Mouse (Mus musculus): ENCODE measurements around the gene Ulk4. TPM values are rescaled to one million over a fixed set of nuclear protein-coding genes. Genes with fewer than 3 reads are reported as not detected.
A peak's percentile ranks its signal among the peaks of the same experiment; 100 is the strongest.

Ulk4 gene
- polyA plus RNA-seq (2014; fragmentation: Nextera tagmentation; extraction: Ambion mirVana): 134 and 136 TPM in 2 replicates

DNA sequence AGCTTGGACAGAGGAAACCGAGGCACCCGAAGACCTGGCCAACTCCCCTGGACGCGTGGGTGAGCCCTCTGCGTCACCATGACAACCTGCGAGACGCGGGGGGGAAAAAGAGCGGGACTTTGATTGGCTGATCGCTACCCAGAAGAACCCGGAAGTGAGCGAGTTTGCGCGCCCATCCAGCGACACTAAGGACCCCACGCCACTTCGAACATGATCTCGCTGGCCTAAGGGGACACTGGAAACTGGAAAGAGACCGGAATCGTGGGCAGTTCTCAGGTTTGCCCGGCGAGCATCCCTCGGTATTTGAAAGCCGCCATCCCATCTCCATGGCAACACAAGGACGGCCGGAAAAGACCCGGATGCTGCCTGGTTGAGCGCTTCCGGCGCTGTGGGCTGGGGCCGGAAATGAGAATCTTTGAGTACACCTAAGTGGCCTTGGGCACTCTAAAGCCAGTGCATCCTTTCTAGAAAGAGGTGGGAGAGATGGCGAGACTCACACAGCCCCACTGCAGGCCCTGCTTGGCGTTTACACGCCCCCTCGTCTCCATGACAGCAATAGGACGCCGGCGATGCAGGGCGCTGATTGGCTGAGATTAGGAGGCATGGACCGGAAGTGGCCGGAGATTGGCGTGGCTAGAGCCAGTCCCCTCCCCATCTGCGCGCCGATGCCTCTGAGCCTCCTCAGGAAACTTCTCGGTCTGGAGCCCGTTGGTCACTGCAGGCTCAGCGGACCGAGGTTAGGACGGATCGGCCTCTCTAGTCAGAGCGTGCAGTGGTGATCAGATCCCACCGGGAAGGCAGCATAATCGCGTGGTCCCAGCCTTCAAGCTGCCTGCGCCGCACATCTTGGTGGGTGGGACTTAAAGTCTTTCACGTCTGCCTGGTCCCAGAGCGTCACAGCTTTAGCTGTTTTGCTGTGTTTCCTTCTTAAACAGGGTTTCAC lies at the start of gene Ulk4:
TSS of gene Ulk4 (minus strand) at position 80 of the 943 bp plus-strand sequence.
- ATAC-seq (ENCODE audit: insufficient number of reproducible peaks, insufficient read depth, low FRiP score, low read depth): peak; percentile 96
- H3K27ac ChIP-seq (ENCODE audit: low read length): peak within 1 kb of the TSS; percentile 72; the same call in 1 of the 2 replicates
- H3K4me3 ChIP-seq (ENCODE audit: low read depth, low read length): peak within 1 kb of the TSS; percentile 67
- peaks cover 1% of the 10 kb centered on the region; the same call in 1 of the 2 replicates for H3K9me3 ChIP-seq (ENCODE audit: control insufficient read depth, low read depth, low read length)
- no peaks in the 10 kb centered on the region for H3K4me1 ChIP-seq (ENCODE audit: control insufficient read depth, insufficient read depth, low read length)
- H3K9ac ChIP-seq (replicated peaks; ENCODE audit: low read depth, low read length): peak within 1 kb of the TSS; percentile 52
- no peaks in the 10 kb centered on the region for H3K36me3 ChIP-seq (ENCODE audit: control insufficient read depth, insufficient read depth, low read length)
- no peaks in the 10 kb centered on the region for H3K27me3 ChIP-seq (ENCODE audit: control insufficient read depth, insufficient read depth, low read length)
- H3K4me2 ChIP-seq (replicated peaks; ENCODE audit: low read depth, low read length): peak within 1 kb of the TSS; percentile 54
- WGBS: under 1% methylated on average over 59 of the region's 59 CpGs

GRCm38 (mm10) chr9:121322034-121322433 lies 45.0 kb upstream of the Ulk4 start:
- H3K4me3 ChIP-seq (ENCODE audit: low read depth, low read length): no peak overlapping the region
- no peaks in the 10 kb centered on the region; the same call in none of the 2 replicates for H3K4me1 ChIP-seq (ENCODE audit: control insufficient read depth, insufficient read depth, low read length)
- ATAC-seq (ENCODE audit: insufficient number of reproducible peaks, insufficient read depth, low FRiP score, low read depth): no peak
- WGBS: 96% methylated on average over 14 of the region's 14 CpGs
- H3K27ac ChIP-seq (ENCODE audit: low read length): no peak overlapping the region
- no peak overlapping the region for H3K9ac ChIP-seq (replicated peaks; ENCODE audit: low read depth, low read length)
- H3K36me3 ChIP-seq (ENCODE audit: control insufficient read depth, insufficient read depth, low read length): no peaks in the 10 kb centered on the region
- no peak overlapping the region for H3K4me2 ChIP-seq (replicated peaks; ENCODE audit: low read depth, low read length)
- no peaks in the 10 kb centered on the region for H3K27me3 ChIP-seq (ENCODE audit: control insufficient read depth, insufficient read depth, low read length)
- no peaks in the 10 kb centered on the region for H3K9me3 ChIP-seq (ENCODE audit: control insufficient read depth, low read depth, low read length)

DNA sequence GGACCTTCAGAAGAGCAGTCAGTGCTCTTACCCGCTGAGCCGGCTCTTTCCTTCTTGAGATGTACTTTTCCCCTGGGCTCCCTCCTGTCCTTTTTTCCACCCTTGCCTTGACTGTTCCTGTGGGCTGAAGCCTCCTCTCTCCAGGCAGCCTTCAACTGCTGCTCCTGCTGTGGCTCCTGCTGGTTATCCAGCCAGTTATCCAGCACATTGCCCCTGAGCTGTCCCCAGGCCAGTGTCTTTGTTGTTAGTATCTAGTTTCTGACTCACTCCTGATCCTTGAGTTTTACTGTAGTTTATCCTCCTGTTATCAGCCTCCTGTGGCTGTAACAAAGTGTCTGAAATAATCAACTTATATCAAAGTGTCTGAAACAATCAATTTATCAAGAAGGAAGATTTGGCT lies 44.1 kb upstream of the Ulk4 start:
- no peak overlapping the region for H3K4me3 ChIP-seq (ENCODE audit: low read depth, low read length)
- H3K27me3 ChIP-seq (ENCODE audit: control insufficient read depth, insufficient read depth, low read length): no peaks in the 10 kb centered on the region
- WGBS: 90% methylated on average over 2 of the region's 2 CpGs
- no peaks in the 10 kb centered on the region for H3K9me3 ChIP-seq (ENCODE audit: control insufficient read depth, low read depth, low read length)
- H3K36me3 ChIP-seq (ENCODE audit: control insufficient read depth, insufficient read depth, low read length): no peaks in the 10 kb centered on the region
- no peaks in the 10 kb centered on the region; the same call in none of the 2 replicates for H3K4me1 ChIP-seq (ENCODE audit: control insufficient read depth, insufficient read depth, low read length)
- H3K27ac ChIP-seq (ENCODE audit: low read length): no peak overlapping the region
- no peak overlapping the region for H3K4me2 ChIP-seq (replicated peaks; ENCODE audit: low read depth, low read length)
- no peak for ATAC-seq (ENCODE audit: insufficient number of reproducible peaks, insufficient read depth, low FRiP score, low read depth)
- H3K9ac ChIP-seq (replicated peaks; ENCODE audit: low read depth, low read length): no peak overlapping the region

DNA sequence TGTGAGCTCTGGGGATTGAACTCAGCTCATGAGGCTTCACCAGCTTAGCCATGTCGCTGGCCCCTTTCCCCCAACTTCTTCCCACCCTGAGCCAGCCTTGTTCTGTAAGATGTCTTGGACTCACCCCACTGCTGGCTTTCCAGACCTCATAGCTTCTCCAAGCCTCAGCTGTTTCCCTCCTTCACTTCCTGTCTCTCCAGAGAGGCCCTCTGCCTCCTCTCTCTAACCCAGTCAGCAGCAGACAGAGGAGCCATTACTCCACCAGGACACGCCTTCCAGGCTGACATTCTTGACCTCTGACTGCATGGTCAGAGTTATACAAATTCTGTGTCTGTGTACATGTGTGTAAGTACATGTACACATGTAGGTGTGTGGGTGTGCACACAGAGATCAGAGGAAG lies 43.4 kb upstream of the Ulk4 start:
- H3K4me2 ChIP-seq (replicated peaks; ENCODE audit: low read depth, low read length): no peak overlapping the region
- ATAC-seq (ENCODE audit: insufficient number of reproducible peaks, insufficient read depth, low FRiP score, low read depth): no peak

DNA sequence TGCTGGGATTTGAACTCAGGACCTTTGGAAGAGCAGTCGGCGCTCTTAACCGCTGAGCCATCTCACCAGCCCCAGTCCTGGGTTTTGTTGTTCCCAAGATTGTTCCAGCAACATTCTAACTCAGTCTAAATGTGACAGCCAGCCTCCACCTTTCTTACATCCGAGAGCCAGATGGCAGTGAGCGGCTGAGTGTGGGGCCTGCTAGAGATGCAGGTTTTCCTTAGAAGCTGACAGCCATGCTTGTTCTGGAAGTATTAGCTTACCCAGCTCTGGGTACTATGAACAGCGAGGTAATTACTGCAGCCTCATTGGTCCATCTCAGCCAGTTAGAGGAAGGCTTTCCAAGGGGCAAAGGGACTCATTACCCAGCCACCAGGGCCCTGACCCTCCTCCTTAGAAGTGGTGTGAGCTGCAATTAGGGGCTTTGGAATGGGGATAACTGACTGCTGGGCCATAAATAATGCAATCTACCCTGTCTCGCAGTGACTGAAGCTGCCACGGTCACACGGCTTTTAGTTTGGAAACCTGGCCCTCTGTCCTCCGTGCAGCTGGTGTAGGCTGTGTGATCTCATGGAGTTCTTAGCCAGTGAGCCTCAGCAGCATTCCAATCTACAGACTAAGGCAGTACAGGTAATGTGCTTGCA lies 42.4 kb upstream of the Ulk4 start:
- Histone ChIP-seq H3K36me3 (ENCODE audit: control insufficient read depth, insufficient read depth, low read length) (no peaks in the 10 kb centered on the region), H3K4me1 (ENCODE audit: control insufficient read depth, insufficient read depth, low read length) (peaks cover 12% of the 10 kb centered on the region), H3K4me2 (replicated peaks; ENCODE audit: low read depth, low read length) (no peak overlapping the region), H3K9me3 (ENCODE audit: control insufficient read depth, low read depth, low read length) (no peaks in the 10 kb centered on the region), H3K27ac (ENCODE audit: low read length) (no peak overlapping the region), H3K9ac (replicated peaks; ENCODE audit: low read depth, low read length) (no peak overlapping the region), H3K4me3 (ENCODE audit: low read depth, low read length) (no peak overlapping the region), H3K27me3 (ENCODE audit: control insufficient read depth, insufficient read depth, low read length) (no peaks in the 10 kb centered on the region)
- ATAC-seq (ENCODE audit: insufficient number of reproducible peaks, insufficient read depth, low FRiP score, low read depth): no peak
- WGBS: 70% methylated on average over 10 of the region's 10 CpGs

More for the DNA sequence above, 43.4 kb upstream of the Ulk4 start:
- 71% methylated on average over 2 of the region's 2 CpGs for WGBS
- Histone ChIP-seq H3K27me3 (ENCODE audit: control insufficient read depth, insufficient read depth, low read length) (no peaks in the 10 kb centered on the region), H3K36me3 (ENCODE audit: control insufficient read depth, insufficient read depth, low read length) (no peaks in the 10 kb centered on the region), H3K4me1 (ENCODE audit: control insufficient read depth, insufficient read depth, low read length) (peaks cover 2% of the 10 kb centered on the region), H3K27ac (ENCODE audit: low read length) (no peak overlapping the region), H3K4me3 (ENCODE audit: low read depth, low read length) (no peak overlapping the region), H3K9me3 (ENCODE audit: control insufficient read depth, low read depth, low read length) (no peaks in the 10 kb centered on the region), H3K9ac (replicated peaks; ENCODE audit: low read depth, low read length) (no peak overlapping the region)

- H3K4me2 ChIP-seq (replicated peaks; ENCODE audit: low read depth, low read length): no peak overlapping the region
- H3K4me3 ChIP-seq (ENCODE audit: low read depth, low read length): no peak overlapping the region
- no peaks in the 10 kb centered on the region for H3K36me3 ChIP-seq (ENCODE audit: control insufficient read depth, insufficient read depth, low read length)
- H3K9ac ChIP-seq (replicated peaks; ENCODE audit: low read depth, low read length): no peak overlapping the region
- peak overlapping the region; percentile 10; the same call in 1 of the 2 replicates for H3K27ac ChIP-seq (ENCODE audit: low read length)
- peaks cover 26% of the 10 kb centered on the region for H3K4me1 ChIP-seq (ENCODE audit: control insufficient read depth, insufficient read depth, low read length)
- H3K27me3 ChIP-seq (ENCODE audit: control insufficient read depth, insufficient read depth, low read length): no peaks in the 10 kb centered on the region
- no peak for ATAC-seq (ENCODE audit: insufficient number of reproducible peaks, insufficient read depth, low FRiP score, low read depth)
- H3K9me3 ChIP-seq (ENCODE audit: control insufficient read depth, low read depth, low read length): no peaks in the 10 kb centered on the region
- 62% methylated on average over 12 of the region's 12 CpGs for WGBS
These were observed 39.8 kb upstream of the Ulk4 start for GRCm38 (mm10) chr9:121316621-121317405.

DNA sequence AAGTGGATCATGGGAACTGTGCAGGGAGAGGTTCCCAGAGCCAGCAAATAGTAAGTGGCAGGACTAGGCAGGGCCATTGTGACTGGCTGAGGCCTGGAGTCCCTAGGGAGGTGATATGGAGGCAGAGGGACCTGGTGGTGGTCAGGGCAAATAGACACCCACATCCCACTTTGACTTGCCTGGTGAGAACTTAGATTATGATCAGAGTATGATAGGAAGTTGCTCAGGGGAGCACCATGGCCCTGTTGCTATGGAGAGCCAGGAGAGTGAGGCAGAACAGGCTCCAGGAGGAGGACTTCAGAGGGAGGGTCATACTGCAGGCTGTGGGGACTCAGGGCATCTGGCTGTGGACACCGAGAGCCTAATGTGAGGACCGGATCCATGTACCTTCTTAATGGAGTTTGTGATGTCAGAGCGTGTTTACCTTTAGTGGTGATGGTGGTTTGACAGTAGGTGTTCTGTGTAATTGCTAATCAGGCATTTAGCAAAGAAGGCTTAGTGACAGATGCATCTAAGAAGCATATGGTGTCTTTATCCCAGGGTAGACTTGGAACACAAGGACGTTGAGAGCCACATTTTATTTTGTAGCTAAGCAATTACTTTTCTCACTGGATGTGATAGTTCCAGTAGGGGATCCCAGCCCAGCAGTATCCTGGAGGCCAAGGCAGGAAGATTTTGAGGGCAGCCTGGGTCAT lies 39.1 kb upstream of the Ulk4 start:
- WGBS: 78% methylated on average over 4 of the region's 4 CpGs
- no peaks in the 10 kb centered on the region for H3K9me3 ChIP-seq (ENCODE audit: control insufficient read depth, low read depth, low read length)
- H3K36me3 ChIP-seq (ENCODE audit: control insufficient read depth, insufficient read depth, low read length): no peaks in the 10 kb centered on the region
- no peaks in the 10 kb centered on the region for H3K27me3 ChIP-seq (ENCODE audit: control insufficient read depth, insufficient read depth, low read length)
- H3K27ac ChIP-seq (ENCODE audit: low read length): 0 out of 2 replicates have a peak overlapping the region, but pooled peaks have one; percentile 10
- no peak overlapping the region for H3K4me2 ChIP-seq (replicated peaks; ENCODE audit: low read depth, low read length)
- no peak for ATAC-seq (ENCODE audit: insufficient number of reproducible peaks, insufficient read depth, low FRiP score, low read depth)
- no peak overlapping the region for H3K4me3 ChIP-seq (ENCODE audit: low read depth, low read length)
- H3K4me1 ChIP-seq (ENCODE audit: control insufficient read depth, insufficient read depth, low read length): peaks cover 26% of the 10 kb centered on the region
- no peak overlapping the region for H3K9ac ChIP-seq (replicated peaks; ENCODE audit: low read depth, low read length)
